Mouse (Mus musculus): ENCODE measurements around the gene Carmil1. TPM values are rescaled to one million over a fixed set of nuclear protein-coding genes. Genes with fewer than 3 reads are reported as not detected.

The Carmil1 gene
- polyA plus RNA-seq, 1 experiment = 29.1 TPM

GRCm38 (mm10) chr13:24101157-24102130 is 179.2 kb downstream of the Carmil1 start:
- no peak for TF ChIP-seq CTCF (IDR thresholded peaks at IDR 0.05; ENCODE audit: borderline replicate concordance, insufficient read depth, low read length)
- H3K27ac ChIP-seq (ENCODE audit: insufficient read depth, low read length) = no peak overlapping the region
- no peak overlapping the region for H3K4me3 ChIP-seq (ENCODE audit: insufficient read depth, low read length)
- peaks cover 14% of the 10 kb centered on the region for H3K4me1 ChIP-seq (ENCODE audit: control insufficient read depth, insufficient read depth, low read length)

- no peak overlapping the region for H3K27ac ChIP-seq (ENCODE audit: insufficient read depth, low read length)
- peaks cover 16% of the 10 kb centered on the region for H3K4me1 ChIP-seq (ENCODE audit: control insufficient read depth, insufficient read depth, low read length)
- TF ChIP-seq POLR2A (IDR thresholded peaks at IDR 0.05; ENCODE audit: low read depth, low read length) (no peak), CTCF (IDR thresholded peaks at IDR 0.05; ENCODE audit: borderline replicate concordance, insufficient read depth, low read length) (no peak)
- no peak overlapping the region for H3K4me3 ChIP-seq (ENCODE audit: insufficient read depth, low read length)
Measured at GRCm38 (mm10) chr13:24100516-24101094, 180.0 kb downstream of the Carmil1 start.

GRCm38 (mm10) chr13:24096573-24096972 is 184.0 kb downstream of the Carmil1 start:
- peak overlapping the region; percentile 60; the same call in 1 of the 2 replicates for H3K27ac ChIP-seq (ENCODE audit: insufficient read depth, low read length)
- TF ChIP-seq POLR2A (IDR thresholded peaks at IDR 0.05; ENCODE audit: low read depth, low read length) = no peak
- no peak for TF ChIP-seq CTCF (IDR thresholded peaks at IDR 0.05; ENCODE audit: borderline replicate concordance, insufficient read depth, low read length)
- no peak overlapping the region for H3K4me3 ChIP-seq (ENCODE audit: insufficient read depth, low read length)
- H3K4me1 ChIP-seq (ENCODE audit: control insufficient read depth, insufficient read depth, low read length) = peaks cover 8% of the 10 kb centered on the region

- Histone ChIP-seq H3K4me3 (ENCODE audit: insufficient read depth, low read length) (no peak overlapping the region), H3K27ac (ENCODE audit: insufficient read depth, low read length) (peak overlapping the region; percentile 82; the same call in 1 of the 2 replicates), H3K4me1 (ENCODE audit: control insufficient read depth, insufficient read depth, low read length) (peaks cover 8% of the 10 kb centered on the region)
- TF ChIP-seq CTCF (IDR thresholded peaks at IDR 0.05; ENCODE audit: borderline replicate concordance, insufficient read depth, low read length) = no peak
- TF ChIP-seq POLR2A (IDR thresholded peaks at IDR 0.05; ENCODE audit: low read depth, low read length) = no peak
Measured at GRCm38 (mm10) chr13:24094825-24095547, 185.6 kb downstream of the Carmil1 start.

- no peak for TF ChIP-seq POLR2A (IDR thresholded peaks at IDR 0.05; ENCODE audit: low read depth, low read length)
- no peak for TF ChIP-seq CTCF (IDR thresholded peaks at IDR 0.05; ENCODE audit: borderline replicate concordance, insufficient read depth, low read length)
Measured at GRCm38 (mm10) chr13:24093108-24093507, 187.5 kb downstream of the Carmil1 start.

GRCm38 (mm10) chr13:24092073-24092472 is 188.5 kb downstream of the Carmil1 start:
- TF ChIP-seq POLR2A (IDR thresholded peaks at IDR 0.05; ENCODE audit: low read depth, low read length) = no peak
- no peak for TF ChIP-seq CTCF (IDR thresholded peaks at IDR 0.05; ENCODE audit: borderline replicate concordance, insufficient read depth, low read length)
- Histone ChIP-seq H3K27ac (ENCODE audit: insufficient read depth, low read length) (no peak overlapping the region), H3K4me1 (ENCODE audit: control insufficient read depth, insufficient read depth, low read length) (peaks cover 8% of the 10 kb centered on the region), H3K4me3 (ENCODE audit: insufficient read depth, low read length) (no peak overlapping the region)

More at GRCm38 (mm10) chr13:24093108-24093507, 187.5 kb downstream of the Carmil1 start:
- Histone ChIP-seq H3K4me1 (ENCODE audit: control insufficient read depth, insufficient read depth, low read length) (peaks cover 8% of the 10 kb centered on the region), H3K4me3 (ENCODE audit: insufficient read depth, low read length) (no peak overlapping the region), H3K27ac (ENCODE audit: insufficient read depth, low read length) (no peak overlapping the region)

- H3K4me1 ChIP-seq (ENCODE audit: control insufficient read depth, insufficient read depth, low read length) = no peaks in the 10 kb centered on the region
- H3K4me3 ChIP-seq (ENCODE audit: insufficient read depth, low read length) = no peak overlapping the region
- no peak for TF ChIP-seq CTCF (IDR thresholded peaks at IDR 0.05; ENCODE audit: borderline replicate concordance, insufficient read depth, low read length)
- no peak for TF ChIP-seq POLR2A (IDR thresholded peaks at IDR 0.05; ENCODE audit: low read depth, low read length)
- no peak overlapping the region for H3K27ac ChIP-seq (ENCODE audit: insufficient read depth, low read length)
Measured at GRCm38 (mm10) chr13:24082153-24082552, 198.4 kb downstream of the Carmil1 start.

- Histone ChIP-seq H3K27ac (ENCODE audit: insufficient read depth, low read length) (no peak overlapping the region), H3K4me1 (ENCODE audit: control insufficient read depth, insufficient read depth, low read length) (no peaks in the 10 kb centered on the region), H3K4me3 (ENCODE audit: insufficient read depth, low read length) (no peak overlapping the region)
- TF ChIP-seq POLR2A (IDR thresholded peaks at IDR 0.05; ENCODE audit: low read depth, low read length) = no peak
- TF ChIP-seq CTCF (IDR thresholded peaks at IDR 0.05; ENCODE audit: borderline replicate concordance, insufficient read depth, low read length) = no peak
Measured at GRCm38 (mm10) chr13:24081698-24082097, 198.9 kb downstream of the Carmil1 start.

GRCm38 (mm10) chr13:24072588-24072987 is 208.0 kb downstream of the Carmil1 start:
- H3K4me3 ChIP-seq (ENCODE audit: insufficient read depth, low read length) = no peak overlapping the region
- TF ChIP-seq POLR2A (IDR thresholded peaks at IDR 0.05; ENCODE audit: low read depth, low read length) (no peak), CTCF (IDR thresholded peaks at IDR 0.05; ENCODE audit: borderline replicate concordance, insufficient read depth, low read length) (no peak)
- H3K27ac ChIP-seq (ENCODE audit: insufficient read depth, low read length) = no peak overlapping the region
- H3K4me1 ChIP-seq (ENCODE audit: control insufficient read depth, insufficient read depth, low read length) = no peaks in the 10 kb centered on the region
